Mouse (Mus musculus) C2C12 (cell line): ENCODE measurements at regions not wholly inside any gene's neighbourhood (a gene's known extent, or its start where the extent isn't known, plus 50 kb on each side); places are given as distances from the start of the nearest gene placed in this dataset.
"Not testable (repeated sequence)": the region's sequence is repeated elsewhere in the genome, so short reads cannot be mapped to it uniquely, and the experiment has no call there.

ENCODE experiments used
- H3K27me3 ChIP-seq: one replicate; pipeline ENCODE4 v1.6.1; 2011; ENCODE audit not compliant: control insufficient read depth, insufficient read depth, insufficient read length
- H3K36me3 ChIP-seq: one replicate; pipeline ENCODE4 v1.6.1; 2011; ENCODE audit not compliant: control insufficient read depth, insufficient read depth
- H3K4me3 ChIP-seq: one replicate; pipeline ENCODE4 v1.5.1; 2011; ENCODE audit warnings: mild to moderate bottlenecking, control low read depth; ENCODE audit not compliant: poor library complexity, insufficient read depth, severe bottlenecking
- H3K79me2 ChIP-seq: one replicate; pipeline ENCODE4 v1.6.1; 2011; ENCODE audit not compliant: control insufficient read depth, insufficient read depth
- H3K79me3 ChIP-seq: one replicate; pipeline ENCODE4 v1.6.1; 2011; ENCODE audit warnings: low read depth, control low read depth
- H3ac ChIP-seq: one replicate; pipeline ENCODE3; 2011; ENCODE audit warnings: low read depth; ENCODE audit not compliant: control insufficient read depth, insufficient read length
- CEBPB ChIP-seq: IDR thresholded peaks from one replicate; pipeline ENCODE4 v1.6.1; 2011; ENCODE audit warnings: low read depth, mild to moderate bottlenecking, control low read depth, moderate library complexity
- CTCF ChIP-seq: IDR thresholded peaks from one replicate; pipeline ENCODE4 v1.5.1; 2011; ENCODE audit not compliant: control insufficient read depth, insufficient read depth, insufficient read length
- FOSL1 ChIP-seq: IDR thresholded peaks from one replicate; pipeline ENCODE4 v1.8.0; 2011; ENCODE audit warnings: mild to moderate bottlenecking, low read length; ENCODE audit not compliant: poor library complexity, insufficient read depth, severe bottlenecking
- MAX ChIP-seq: IDR thresholded peaks from one replicate; pipeline ENCODE4 v1.6.1; 2011; ENCODE audit warnings: mild to moderate bottlenecking, control low read depth
- MYOD1 ChIP-seq: IDR thresholded peaks from one replicate; pipeline ENCODE4 v1.6.1; 2011; ENCODE audit warnings: low read depth; ENCODE audit not compliant: control insufficient read depth, insufficient read length
- MYOG ChIP-seq: IDR thresholded peaks from one replicate; pipeline ENCODE4 v1.6.1; 2011; ENCODE audit not compliant: control insufficient read depth, insufficient read length; ENCODE audit errors: extremely low read depth
- USF1 ChIP-seq: IDR thresholded peaks from one replicate; pipeline ENCODE4 v1.6.1; 2011; ENCODE audit warnings: low read depth, mild to moderate bottlenecking, control low read depth, moderate library complexity

DNA sequence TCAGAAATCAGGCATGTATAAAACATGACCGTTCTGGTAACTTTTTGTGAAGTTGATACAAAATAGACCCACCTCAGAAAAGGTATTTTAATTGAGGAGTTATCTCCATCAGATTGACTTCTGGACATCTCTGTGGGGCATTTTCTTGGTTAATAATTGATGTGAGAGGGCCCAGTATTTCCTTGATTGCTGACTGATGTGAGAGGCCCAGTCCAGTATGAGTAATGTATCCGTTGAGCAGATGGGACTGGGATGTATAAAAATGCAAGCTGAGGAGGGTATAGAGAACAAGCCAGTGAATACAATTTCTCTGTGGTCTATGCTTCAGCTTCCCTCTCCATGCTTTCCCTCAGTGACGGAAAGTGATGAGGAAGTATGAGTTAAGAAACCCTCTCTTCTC lies 747.0 kb upstream of the Impad1 start:
- Histone ChIP-seq H3K36me3 (no peaks in the 10 kb centered on the region), H3K79me3 (no peaks in the 10 kb centered on the region), H3ac (no peak overlapping the region), H3K79me2 (no peaks in the 10 kb centered on the region), H3K4me3 (no peak overlapping the region), H3K27me3 (no peaks in the 10 kb centered on the region)
- TF ChIP-seq CTCF (no peak), CEBPB (no peak), MYOG (no peak), MYOD1 (no peak), MAX (no peak), USF1 (no peak), FOSL1 (no peak)

- no peaks in the 10 kb centered on the region for H3K27me3 ChIP-seq
- TF ChIP-seq CTCF = no peak
- TF ChIP-seq MAX = no peak
- no peak for TF ChIP-seq MYOG
- TF ChIP-seq FOSL1 = no peak
- TF ChIP-seq CEBPB = no peak
- no peak for TF ChIP-seq MYOD1
- TF ChIP-seq USF1 = no peak
- H3K36me3 ChIP-seq = no peaks in the 10 kb centered on the region
- no peak overlapping the region for H3K4me3 ChIP-seq
- no peak overlapping the region for H3ac ChIP-seq
- H3K79me3 ChIP-seq = no peaks in the 10 kb centered on the region
- H3K79me2 ChIP-seq = no peaks in the 10 kb centered on the region
Measured at GRCm38 (mm10) chr4:5530416-5530815, 737.3 kb upstream of the Impad1 start.

GRCm38 (mm10) chr4:5518522-5518921 lies 725.4 kb upstream of the Impad1 start:
- H3K27me3 ChIP-seq = no peaks in the 10 kb centered on the region
- H3K79me3 ChIP-seq = no peaks in the 10 kb centered on the region
- no peak overlapping the region for H3K4me3 ChIP-seq
- no peaks in the 10 kb centered on the region for H3K36me3 ChIP-seq
- H3ac ChIP-seq = no peak overlapping the region
- no peaks in the 10 kb centered on the region for H3K79me2 ChIP-seq
- TF ChIP-seq MYOG (no peak), USF1 (no peak), FOSL1 (no peak), MAX (no peak), CEBPB (no peak), MYOD1 (no peak), CTCF (no peak)

DNA sequence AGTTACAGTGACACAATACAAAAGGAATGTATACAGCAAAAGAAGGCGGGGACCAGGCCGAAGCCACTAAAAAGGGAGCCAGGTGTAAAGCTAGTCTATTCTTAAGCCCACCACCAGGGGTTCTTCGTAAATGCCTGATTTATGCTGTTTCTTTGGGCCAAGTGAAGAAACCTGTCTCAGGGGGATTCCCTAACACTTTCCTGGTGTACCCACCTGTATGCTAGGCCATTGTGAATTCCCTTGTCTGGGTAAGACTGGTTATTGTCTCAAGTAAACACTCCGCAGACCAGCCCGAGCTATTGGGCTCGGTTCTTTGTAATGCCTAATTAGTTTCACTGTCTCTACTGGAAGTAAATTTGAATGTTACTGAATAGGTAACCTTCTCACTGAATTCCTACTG lies 722.3 kb upstream of the Impad1 start:
- H3ac ChIP-seq, H3K79me2 ChIP-seq, H3K27me3 ChIP-seq, H3K36me3 ChIP-seq, H3K79me3 ChIP-seq, H3K4me3 ChIP-seq: not testable (repeated sequence)

DNA sequence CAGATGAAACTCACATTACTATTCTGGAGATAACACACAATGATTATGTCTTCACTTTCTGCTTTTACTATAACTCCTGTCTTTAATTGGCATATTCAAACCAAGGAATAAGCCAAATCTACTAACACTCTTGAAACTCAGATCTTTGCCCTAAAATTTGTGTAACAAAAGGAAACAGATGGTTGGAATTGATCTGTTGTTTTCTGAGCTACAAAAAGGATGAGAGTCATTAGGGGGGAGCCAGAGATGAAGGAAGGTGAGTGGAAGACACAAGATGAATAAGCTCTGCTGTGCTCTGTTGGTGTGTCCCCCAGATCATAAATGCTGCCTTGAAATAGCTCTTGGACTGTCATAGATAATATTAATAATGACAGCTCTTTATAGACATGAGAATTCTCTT lies 718.6 kb upstream of the Impad1 start:
- no peak overlapping the region for H3ac ChIP-seq
- no peak for TF ChIP-seq CTCF
- TF ChIP-seq FOSL1 = no peak
- TF ChIP-seq USF1 = no peak
- no peak for TF ChIP-seq CEBPB
- TF ChIP-seq MYOG = no peak
- no peak for TF ChIP-seq MAX
- no peak for TF ChIP-seq MYOD1
- no peak overlapping the region for H3K4me3 ChIP-seq
- H3K79me3 ChIP-seq = no peaks in the 10 kb centered on the region
- no peaks in the 10 kb centered on the region for H3K27me3 ChIP-seq
- H3K79me2 ChIP-seq = no peaks in the 10 kb centered on the region
- no peaks in the 10 kb centered on the region for H3K36me3 ChIP-seq

DNA sequence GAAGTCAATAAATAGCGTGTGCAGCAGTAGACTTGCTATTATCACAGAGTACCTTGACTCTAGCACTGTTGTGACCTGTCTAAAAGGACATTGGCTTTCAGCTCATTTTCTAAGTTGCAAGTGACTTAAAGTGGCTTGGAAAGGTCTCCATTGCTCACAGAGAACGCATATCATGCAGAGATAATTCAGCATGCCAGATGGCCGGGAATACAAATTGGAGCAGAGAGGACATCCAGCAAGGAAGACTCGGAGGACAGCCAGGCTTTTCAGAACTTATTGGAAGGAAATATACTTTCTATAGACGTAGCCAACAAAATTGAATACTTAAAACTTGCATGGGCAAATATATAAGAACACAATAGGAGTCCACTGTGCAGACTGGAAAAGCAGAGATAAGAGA lies 716.2 kb upstream of the Impad1 start:
- no peak for TF ChIP-seq FOSL1
- no peak for TF ChIP-seq MYOD1
- no peak for TF ChIP-seq USF1
- TF ChIP-seq CEBPB = no peak
- no peak for TF ChIP-seq MYOG
- TF ChIP-seq CTCF = no peak
- TF ChIP-seq MAX = no peak
- H3K36me3 ChIP-seq = no peaks in the 10 kb centered on the region
- no peaks in the 10 kb centered on the region for H3K79me3 ChIP-seq
- H3K79me2 ChIP-seq = no peaks in the 10 kb centered on the region
- no peak overlapping the region for H3K4me3 ChIP-seq
- no peaks in the 10 kb centered on the region for H3K27me3 ChIP-seq
- no peak overlapping the region for H3ac ChIP-seq
